Mouse (Mus musculus) erythroblast, adult 5-6 weeks (primary cell): ENCODE measurements around the gene Lpar3. TPM values are rescaled to one million over a fixed set of nuclear protein-coding genes. Genes with fewer than 3 reads are reported as not detected.
A peak's percentile ranks its signal among the peaks of the same experiment; 100 is the strongest.

Source experiments
- ATAC-seq: replicated peaks from 2 replicates; pipeline ENCODE4 v1.8.0; 2016; ENCODE audit warnings: moderate number of reproducible peaks, mild to moderate bottlenecking, moderate TSS enrichment, inconsistent platforms; ENCODE audit not compliant: poor library complexity, low FRiP score, severe bottlenecking
- total RNA-seq, 2 experiments: library from RNA; stranded (forward) in 1 of 2; stranded (reverse) in 1 of 2; fragments of 150-400 nt in 1 of 2; fragments of 200-764, 138-1000 nt in 1 of 2; gene quantifications; 2 replicates each; pipeline versions ENCODE4 v1.2.3 to v1.2.4; 2015 to 2017; ENCODE audit warnings: low replicate concordance in 2 of 2

Lpar3 gene
- total RNA-seq (2015; ENCODE audit: low replicate concordance) (not detected in 2 replicates), total RNA-seq (2017; ENCODE audit: low replicate concordance) (not detected in 2 replicates)

DNA sequence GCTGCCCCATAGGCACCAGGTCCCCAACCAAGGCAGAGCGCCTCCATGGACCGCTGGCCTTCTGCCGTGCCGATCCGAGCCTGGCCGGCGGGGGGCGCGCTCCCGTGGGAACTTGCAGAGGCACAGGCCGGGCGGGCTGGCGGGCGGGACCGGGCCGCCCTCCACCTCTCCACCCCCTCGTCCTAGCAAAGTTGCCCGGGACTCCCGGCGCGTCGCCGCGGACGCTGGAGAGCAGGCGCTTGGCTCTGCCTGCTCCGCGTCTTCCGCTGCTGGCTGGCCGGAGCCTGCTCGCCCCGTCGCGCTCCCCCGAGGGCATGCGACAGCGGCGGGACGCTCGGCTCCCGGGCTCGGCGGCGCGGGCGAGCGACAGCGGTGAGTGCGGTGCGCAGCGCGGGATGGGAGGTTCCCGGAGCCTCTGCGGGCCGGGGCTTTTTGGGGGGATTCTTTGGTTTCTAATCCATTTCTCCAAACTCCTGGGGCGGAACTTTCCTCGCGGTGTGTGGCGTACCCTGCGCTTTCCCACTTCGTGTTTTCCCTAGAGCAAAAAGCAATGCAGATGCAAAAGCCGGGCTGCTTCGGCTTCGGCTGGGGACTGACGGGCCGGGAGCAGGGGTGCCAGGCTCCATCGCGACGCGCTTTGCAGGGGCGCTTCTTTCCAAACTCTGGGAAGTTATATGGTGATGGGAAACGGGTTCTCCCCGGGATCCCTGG lies at the start of gene Lpar3:
Lpar3 (plus strand) TSS at position 188 of the 711 bp plus-strand sequence.
- ATAC-seq = no peak

DNA sequence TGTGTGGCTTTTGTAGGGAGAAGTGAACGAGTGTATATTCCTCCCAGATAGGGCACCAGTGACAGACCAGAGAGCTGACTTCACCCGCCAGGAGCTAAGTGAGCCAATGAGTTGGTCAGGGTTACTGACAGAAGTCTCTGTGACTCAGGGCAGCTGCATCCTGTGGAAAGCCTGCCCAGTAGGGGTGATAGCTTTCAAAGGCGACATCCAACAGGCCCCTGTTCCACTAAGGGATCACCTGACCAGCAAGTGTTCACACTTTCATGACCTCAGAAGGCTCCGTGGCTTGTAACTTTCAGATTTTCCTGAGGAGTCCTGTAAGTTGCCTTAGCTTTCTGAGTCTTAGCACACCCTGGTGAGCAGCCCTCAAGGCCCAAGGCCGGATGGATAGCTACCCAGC lies 47.7 kb upstream of the Lpar3 start:
- no peak for ATAC-seq

DNA sequence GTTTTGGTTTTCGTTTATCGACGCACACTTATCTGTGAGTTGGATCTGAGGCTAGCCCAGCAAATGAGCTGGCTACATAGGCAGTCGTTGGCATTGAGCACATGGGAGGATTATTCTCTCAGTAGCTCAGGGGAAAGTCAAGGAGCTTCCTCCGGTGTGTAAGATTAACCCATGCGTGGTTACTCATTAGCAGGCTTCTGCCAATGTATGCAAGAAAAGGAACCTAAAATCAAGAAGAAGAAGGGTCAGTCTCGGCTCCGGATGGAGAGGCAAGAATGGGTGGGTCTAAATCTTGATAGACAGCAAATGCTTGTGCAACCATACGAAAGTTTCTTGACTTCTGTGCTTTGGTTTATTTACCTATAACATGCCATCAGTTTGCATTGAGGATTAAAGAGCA lies 46.5 kb upstream of the Lpar3 start:
- no peak for ATAC-seq

DNA sequence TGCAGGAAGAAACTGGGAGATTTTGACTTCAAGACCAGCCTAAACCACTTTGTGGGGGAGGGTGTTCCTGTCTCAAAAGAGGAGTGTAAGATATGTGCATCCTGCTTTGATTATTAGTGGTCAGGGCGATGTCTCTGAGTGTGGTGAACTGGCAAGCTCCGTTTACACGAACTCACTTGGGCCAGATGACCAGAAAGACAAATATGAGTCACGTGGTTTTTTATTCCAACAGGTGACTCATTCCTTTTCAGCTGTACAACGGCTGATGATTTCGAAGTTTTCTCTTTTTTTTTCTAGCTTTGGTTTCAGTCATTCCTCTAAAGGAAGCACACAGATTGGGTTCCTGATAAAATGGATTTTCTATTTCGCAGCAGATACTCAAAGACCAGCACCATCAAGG lies 43.5 kb upstream of the Lpar3 start:
- ATAC-seq = no peak

DNA sequence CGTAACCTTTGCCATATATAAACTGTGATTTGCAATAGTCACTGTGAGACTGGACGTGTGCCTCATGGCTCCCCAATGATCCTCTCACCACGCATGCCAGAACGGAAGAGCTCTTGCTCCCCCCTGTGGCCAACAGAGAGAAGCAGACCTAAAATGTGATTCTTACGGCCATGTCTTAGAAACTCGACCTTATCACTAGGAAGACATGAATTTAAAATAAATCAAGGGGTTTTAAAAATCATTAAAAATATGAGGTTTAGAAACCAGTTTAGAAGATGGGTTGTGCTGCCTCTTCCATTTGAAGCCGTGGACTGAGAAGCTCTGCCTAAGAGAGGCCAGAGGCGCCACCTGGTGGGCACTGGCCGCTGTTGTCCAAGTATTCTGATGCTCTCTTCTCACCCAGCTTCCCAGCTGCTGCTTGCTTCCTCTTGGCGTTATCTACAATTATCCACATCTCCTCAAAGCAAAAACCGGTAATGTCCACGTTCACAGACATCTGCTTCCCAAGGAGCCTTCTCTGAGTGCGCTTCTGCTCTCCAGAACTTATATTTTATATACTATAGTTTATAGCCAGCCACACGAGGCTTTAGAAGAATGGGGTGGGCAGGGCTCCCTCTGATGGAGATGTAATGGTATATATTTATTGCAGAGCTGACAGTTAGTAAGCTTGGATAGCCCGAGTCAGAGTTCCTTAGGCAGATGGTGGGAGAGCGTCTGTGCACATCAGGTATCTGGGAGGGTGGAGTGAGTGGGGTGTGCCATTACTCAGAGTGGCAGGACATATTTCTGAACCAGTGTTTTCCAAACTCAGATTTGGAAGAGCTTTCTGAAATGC lies 42.8 kb upstream of the Lpar3 start:
- peak; percentile 76 for ATAC-seq

DNA sequence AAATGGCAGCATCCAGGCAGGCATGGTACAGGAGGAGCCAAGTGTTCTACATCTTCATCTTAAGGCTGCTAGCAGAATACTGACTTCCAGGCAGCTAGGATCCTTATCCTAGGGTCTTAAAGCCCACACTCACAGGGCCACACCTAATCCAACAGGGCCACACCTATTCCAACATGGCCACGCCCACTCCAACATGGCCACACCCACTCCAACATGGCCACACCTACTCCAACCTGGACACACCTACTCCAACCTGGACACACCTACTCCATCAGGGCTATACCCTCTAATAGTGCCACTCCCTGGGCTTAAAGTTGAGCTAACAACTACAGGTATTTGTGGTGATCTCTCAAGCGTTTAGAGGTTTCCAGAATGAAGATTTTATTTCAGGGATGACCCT lies 40.4 kb upstream of the Lpar3 start:
- ATAC-seq = no peak

DNA sequence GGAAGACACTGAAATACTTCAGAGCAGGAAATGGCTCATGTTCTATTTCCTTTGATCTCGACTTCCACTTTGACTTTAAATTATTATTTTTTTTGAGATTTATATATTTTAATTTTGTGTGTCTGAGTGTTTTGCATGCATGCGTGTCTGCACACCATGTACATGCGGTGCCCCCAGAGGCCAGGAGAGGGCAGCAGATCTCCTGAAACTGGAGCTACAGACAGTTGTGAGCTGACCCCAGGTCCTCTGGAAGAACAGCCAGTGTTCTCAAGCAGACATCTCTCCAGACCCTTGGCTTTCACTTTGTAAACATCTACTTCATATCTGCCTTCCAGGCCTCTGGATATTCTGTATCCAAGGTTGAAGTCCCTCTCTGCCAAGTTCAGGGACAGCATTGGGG lies 39.8 kb upstream of the Lpar3 start:
- ATAC-seq = no peak

DNA sequence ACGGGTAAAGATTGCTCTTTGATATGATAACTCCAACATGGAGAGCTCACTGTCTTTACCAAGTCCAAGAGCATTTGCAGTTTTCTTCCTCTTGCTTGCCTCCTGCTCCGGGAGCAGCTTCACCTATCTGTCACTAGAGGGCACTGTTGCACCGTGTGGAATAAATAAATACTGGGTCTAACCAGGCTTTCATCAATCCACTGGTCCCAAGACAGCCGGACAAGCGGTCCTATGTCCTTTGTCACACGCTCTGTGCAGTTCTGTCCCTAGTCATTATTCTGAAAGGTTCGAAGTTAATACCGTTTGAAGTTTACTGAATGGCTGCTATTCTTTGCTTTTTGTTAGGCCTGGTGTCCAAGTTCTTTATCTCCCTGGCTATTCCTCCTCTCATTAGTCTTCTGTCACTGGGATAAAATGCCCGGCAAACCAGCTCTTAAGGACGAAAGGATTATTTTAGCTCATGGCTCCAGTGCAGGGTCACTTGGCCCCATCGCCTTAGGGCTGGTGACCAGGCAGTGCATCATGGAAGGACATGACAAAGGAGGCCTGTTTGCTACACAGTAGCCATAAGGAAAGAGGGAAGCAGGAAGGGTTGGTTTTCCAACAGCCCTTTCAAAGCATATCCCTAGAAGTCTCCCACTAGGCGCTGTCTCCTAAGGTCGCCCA lies 35.6 kb upstream of the Lpar3 start:
- no peak for ATAC-seq

DNA sequence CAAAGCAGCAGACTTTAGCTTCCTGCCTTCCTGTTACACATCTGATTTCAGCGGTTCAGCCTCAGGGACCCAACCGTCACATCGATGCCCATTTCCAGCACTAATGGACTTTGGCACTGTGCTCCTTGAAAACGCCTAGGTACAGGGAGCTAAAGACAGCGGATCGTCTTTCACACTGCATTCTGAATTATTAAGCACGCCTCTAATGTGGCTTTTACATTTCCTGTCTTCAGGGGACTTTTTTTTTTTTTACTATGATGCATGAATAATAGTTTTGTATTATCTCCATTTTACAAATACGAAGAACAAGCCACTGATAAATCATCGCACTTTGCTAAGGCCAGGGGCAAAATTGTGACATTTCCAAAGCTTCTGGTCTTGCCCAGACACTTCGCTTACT lies 34.7 kb upstream of the Lpar3 start:
- ATAC-seq = no peak

DNA sequence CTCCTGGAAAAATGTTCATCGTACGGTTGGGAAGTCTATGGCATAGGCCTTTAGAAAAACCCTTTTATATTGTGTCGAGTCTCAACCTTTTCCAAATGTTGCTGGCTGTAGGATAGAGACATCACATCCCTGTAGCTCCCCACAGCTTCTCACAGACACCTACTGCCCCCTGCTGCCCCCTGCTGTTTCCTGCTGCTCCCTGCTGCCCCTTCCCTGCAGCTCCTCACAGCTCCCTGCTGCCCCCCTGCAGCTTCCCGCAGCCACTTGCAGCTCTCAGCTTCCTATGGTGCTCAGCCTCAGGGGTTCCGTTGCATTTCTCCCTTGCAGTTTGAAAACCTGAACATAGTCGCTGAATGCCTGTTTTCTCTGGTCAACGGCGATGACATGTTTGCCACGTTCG lies 30.8 kb upstream of the Lpar3 start:
- ATAC-seq = no peak

DNA sequence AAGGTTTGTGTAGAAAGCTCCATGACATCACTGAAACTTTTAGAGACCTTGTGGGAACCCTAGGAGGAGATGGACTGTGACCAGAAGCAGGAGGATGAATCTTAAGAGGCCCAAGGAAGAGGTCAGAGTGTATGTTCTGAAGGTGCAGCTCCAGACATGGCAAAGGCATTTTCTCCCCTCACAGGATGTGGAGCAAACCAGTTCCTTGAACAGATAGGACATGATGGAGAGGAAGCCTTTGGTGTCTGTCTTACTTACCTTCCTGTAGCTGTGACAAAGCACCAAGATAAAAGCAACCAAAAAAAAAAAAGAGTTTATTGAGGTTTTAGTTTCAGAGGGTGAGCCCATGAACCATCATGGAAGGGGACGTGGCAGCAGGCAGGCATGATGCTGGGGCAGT lies 28.3 kb upstream of the Lpar3 start:
- no peak for ATAC-seq

DNA sequence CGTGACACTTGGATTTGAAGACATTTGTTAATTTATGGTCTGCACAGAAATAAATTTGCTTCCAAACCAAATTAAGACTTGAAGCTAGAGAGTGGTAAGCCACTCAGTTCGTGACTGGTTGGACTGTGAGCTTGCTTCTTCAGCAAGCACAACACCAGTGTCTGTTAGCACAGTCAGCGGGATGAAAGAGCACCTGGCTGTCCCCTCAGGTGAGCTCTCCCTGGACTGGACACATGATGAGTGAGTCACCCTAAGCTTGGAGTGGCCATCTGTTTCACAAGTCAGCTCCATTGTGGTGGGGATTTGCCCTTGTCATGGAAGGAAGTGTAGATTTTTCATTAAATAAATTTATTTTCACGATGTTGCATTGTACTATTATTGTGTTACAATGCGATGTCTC lies 25.6 kb upstream of the Lpar3 start:
- ATAC-seq = no peak

DNA sequence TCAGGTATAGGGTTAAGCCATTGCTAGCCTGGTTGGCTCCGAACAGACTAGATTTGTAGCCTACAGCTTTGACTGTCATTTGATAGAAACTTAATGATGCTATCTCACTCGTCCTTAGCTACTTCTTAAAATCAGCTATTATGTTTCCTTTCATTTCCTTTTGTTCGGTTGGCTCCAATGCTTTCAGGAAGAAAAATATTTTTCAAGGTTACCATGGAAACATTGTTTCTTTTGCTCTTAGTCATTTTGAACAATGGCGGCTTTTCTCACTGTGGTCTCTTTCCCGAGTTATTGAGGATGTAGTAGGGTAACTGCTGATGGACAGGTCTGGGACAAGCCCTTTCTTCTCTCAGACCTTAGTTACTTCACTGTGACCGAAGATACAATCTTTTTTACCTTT lies 24.5 kb upstream of the Lpar3 start:
- no peak for ATAC-seq

DNA sequence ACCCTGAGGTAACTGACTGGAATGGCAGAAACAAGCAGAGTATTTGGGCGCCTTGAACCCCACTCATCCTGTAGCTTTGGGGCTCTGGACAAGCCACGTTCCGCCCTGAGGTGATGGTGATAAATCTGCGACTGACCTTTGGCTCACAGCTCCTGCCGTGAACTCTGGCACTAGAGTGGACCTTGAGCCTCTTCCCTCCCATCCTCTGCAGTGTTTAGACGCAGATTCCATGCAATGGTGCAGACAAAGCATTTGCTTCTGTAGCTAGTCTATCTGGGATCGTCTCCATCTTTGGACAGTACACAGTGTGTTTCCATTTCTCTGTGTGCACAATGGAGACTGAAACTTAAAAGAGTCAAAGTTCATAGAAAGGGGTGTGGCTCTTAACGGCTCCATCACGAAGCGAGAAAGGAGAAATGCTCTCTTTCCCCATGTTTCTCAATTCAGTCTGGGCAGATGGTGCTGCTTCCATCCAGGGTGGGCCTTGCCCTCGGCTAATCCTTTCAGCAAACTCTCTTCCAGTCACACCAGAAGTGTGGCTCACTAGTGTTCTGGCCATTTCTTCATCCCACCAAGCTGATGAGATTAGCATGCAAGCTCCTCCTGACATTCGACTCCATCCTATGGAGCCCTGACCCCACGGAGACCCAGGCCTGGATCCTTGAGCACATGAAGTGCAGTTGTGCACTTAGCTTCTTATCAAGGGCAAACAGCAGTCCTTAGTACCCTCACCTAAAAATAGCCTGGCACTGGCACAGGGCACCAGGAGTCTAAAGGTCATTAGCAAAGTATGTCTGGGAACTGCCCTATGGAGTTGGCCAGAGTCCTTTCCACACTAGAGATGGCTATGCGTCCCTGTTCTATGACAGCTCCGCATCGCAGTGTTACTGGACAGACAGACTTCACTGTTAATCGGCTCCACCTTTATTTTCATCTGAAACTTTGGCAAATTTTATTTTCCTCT lies 23.7 kb upstream of the Lpar3 start:
- ATAC-seq = no peak

DNA sequence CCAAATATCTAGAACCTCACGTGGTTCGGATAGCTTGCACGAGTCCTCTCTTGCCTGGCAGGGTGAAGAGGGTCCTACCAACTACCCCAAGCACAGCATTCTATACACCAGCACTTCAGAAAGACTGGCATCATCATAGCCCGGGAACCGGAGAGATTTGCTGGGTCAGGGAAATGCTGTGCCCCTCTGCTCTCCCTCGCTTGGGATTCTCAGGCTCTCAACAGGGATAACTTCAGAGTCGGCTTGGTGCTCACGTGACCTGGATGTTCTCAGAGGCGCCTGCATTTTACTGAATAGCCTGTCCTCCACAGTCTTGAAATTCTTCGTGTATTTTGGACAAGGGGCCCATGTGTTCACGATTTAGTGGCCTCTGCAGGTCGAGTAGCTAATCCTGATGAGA lies 23.0 kb upstream of the Lpar3 start:
- ATAC-seq = no peak

DNA sequence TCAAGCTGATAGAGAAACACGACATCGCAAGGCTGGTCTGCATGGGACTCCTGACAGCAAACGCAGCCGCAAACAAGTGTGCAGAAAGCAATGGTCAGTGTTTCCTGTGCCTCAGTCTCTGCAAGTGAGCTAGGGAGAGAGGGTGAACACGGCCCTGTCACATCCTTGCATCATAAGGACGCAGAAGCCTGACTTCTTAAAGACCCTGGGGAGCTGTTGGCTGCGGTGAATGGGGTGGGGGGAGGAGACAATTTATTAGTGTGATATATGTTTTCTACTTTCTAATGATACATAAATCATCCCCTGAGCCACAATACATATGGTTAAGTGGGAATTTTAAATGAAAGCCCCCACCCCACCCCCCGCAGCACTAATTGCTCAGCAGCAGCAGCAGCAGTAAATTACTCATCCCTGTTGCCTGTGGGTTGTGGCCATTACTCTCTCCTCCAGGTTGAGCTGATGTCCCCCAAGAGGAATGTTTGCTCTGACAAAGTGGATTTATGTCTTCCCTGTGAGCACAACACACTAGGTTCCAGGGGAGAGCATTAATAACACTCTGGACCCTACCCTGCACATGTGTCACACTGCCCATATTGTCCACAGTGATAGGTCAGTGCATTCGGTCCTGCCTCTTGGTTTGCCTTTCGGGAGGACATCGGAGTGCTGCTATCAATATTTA lies 21.8 kb upstream of the Lpar3 start:
- no peak for ATAC-seq

DNA sequence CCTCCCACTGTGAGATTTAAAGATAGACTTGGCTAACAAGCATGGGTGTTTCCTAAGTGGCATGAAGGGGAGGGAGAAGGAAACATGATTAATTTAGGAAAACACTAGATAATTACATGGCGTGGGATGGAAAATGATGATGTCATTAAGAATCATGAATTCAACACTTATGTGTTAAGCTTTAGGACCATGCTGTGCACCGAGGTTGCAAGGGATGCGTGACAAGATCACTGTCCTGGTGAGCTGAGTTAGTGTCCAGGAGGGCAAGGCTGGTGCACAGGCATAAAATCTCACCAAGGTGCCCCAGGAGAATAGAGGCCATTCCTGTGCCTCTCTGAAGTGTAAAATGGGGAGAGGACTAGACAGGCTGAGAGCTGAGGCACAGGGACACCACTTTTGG lies 21.3 kb upstream of the Lpar3 start:
- ATAC-seq = no peak

DNA sequence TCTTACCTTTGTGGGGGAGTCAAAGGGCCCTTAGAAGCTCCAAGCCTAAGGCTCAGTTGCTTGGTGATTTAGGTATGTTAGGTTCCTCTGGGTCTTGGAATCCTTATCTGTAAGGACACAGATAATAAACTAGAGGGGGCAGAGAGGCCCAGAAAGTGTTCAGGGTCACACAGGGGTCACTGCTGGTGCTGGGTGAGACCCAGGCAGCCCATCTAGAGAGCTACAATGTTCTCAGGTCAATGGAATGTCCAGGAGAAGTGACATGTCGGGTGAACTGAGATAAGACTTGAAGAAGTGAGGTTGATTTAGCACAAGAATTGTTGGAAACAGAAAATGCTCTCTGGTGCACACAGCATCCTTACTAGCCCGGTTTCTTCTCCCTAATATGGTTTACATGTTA lies 16.4 kb upstream of the Lpar3 start:
- no peak for ATAC-seq

DNA sequence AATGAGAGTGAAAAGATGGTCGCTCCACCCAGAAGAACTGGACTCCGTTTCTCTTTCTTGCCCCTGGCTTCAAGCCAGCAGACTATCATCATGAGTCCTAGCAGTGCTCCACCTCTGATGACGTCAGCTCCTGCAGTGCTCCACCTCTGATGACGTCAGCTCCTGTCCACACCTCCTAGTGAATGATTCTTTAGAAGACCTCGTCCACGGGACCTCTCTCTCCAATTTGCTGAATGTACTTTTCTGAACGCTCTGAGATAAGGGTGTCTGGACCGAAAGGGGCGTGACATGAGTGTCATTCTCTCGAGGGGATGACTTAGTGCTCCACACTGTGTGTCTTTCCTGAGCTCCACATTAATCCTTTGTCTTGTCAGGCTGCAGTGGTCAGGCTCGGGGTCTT lies 15.5 kb upstream of the Lpar3 start:
- ATAC-seq = no peak
